Comparison of ENCODE assay signal across 10 mouse cellular contexts in genomic region chr6:13836967-13837570, GRCm38 (mm10). TPM values are rescaled to one million over a fixed set of nuclear protein-coding genes. Genes with fewer than 3 reads are reported as not detected.
DNase-seq lines count a peak whose midpoint lies in the region; ATAC-seq and TF ChIP-seq lines count a peak whose summit lies in the region.
"Had no signal": no experiment of that assay in that cellular context is flagged by ENCODE, and none has a peak within 500 bp of the region (broad histone marks: within the 10 kb centered on the region; RNA-seq: fewer than 3 reads in every experiment).

No protein-coding gene starts in this region.

- H3K4me2 ChIP-seq in heart, embryonic 11.5 days = peak overlapping the region; percentile 66; the same call in 1 of the 2 replicates
- H3K4me2 ChIP-seq in stomach, embryonic 14.5 days (replicated peaks; ENCODE audit: low read depth, low read length) = peak overlapping the region; percentile 84; the same call in 1 of the 2 replicates
- H3K4me2 ChIP-seq in stomach, postnatal 0 days (replicated peaks; ENCODE audit: low read depth) = no peak overlapping the region
- peak overlapping the region; percentile 86 for H3K4me2 ChIP-seq in limb, embryonic 13.5 days (replicated peaks)

- no peak overlapping the region for H3K9ac ChIP-seq in heart, embryonic 11.5 days (ENCODE audit: low read depth, low read length)
- H3K9ac ChIP-seq in stomach, embryonic 14.5 days (replicated peaks; ENCODE audit: low read depth, low read length) = no peak overlapping the region
- no peak overlapping the region for H3K9ac ChIP-seq in stomach, postnatal 0 days (ENCODE audit: low read length)
- no peak overlapping the region for H3K9ac ChIP-seq in limb, embryonic 13.5 days

- TF ChIP-seq CTCF in stomach, postnatal 0 days (IDR thresholded peaks at IDR 0.05; ENCODE audit: low read depth) = no peak

- no peak for TF ChIP-seq EP300 in stomach, postnatal 0 days (optimal IDR thresholded peaks at IDR 0.05)

- no peaks in the 10 kb centered on the region for H3K27me3 ChIP-seq in heart, embryonic 11.5 days (ENCODE audit: control insufficient read depth, insufficient read depth, low read length)
- no peaks in the 10 kb centered on the region for H3K27me3 ChIP-seq in stomach, embryonic 14.5 days (ENCODE audit: control insufficient read depth, insufficient read depth, low read length)
- no peaks in the 10 kb centered on the region for H3K27me3 ChIP-seq in stomach, postnatal 0 days (ENCODE audit: control insufficient read depth, insufficient read depth, low read length)
- peaks cover 13% of the 10 kb centered on the region for H3K27me3 ChIP-seq in limb, embryonic 13.5 days
- no peaks in the 10 kb centered on the region; the same call in 1 of the 2 replicates for H3K27me3 ChIP-seq in splenic B cell, adult 2 months (ENCODE audit: control insufficient read depth, insufficient read depth, low read length, poor library complexity, severe bottlenecking)

- H3K4me1 ChIP-seq in heart, embryonic 11.5 days (ENCODE audit: control insufficient read depth, insufficient read depth, low read length) = no peaks in the 10 kb centered on the region
- no peaks in the 10 kb centered on the region for H3K4me1 ChIP-seq in stomach, embryonic 14.5 days (ENCODE audit: control insufficient read depth, insufficient read depth, low read length)
- H3K4me1 ChIP-seq in stomach, postnatal 0 days (replicated peaks; ENCODE audit: control insufficient read depth, insufficient read depth) = no peaks in the 10 kb centered on the region
- no peaks in the 10 kb centered on the region for H3K4me1 ChIP-seq in limb, embryonic 13.5 days

- no peak for ATAC-seq in heart, embryonic 11.5 days (replicated peaks; ENCODE audit: insufficient number of reproducible peaks, low FRiP score, low TSS enrichment)
- no peak for ATAC-seq in stomach, embryonic 14.5 days (ENCODE audit: insufficient number of reproducible peaks, insufficient read depth, low FRiP score, low read depth)
- ATAC-seq in stomach, postnatal 0 days (ENCODE audit: low FRiP score, low TSS enrichment) = no peak
- ATAC-seq in limb, embryonic 13.5 days (ENCODE audit: low FRiP score, low read depth) = no peak

- H3K27ac ChIP-seq in heart, embryonic 11.5 days (ENCODE audit: low read depth, low read length) = no peak overlapping the region
- H3K27ac ChIP-seq in stomach, embryonic 14.5 days (ENCODE audit: low read length) = no peak overlapping the region
- H3K27ac ChIP-seq in stomach, postnatal 0 days (replicated peaks) = no peak overlapping the region
- no peak overlapping the region for H3K27ac ChIP-seq in limb, embryonic 13.5 days
- H3K27ac ChIP-seq: kidney, postnatal 0 days had no signal

- intact Hi-C loops in heart, postnatal 36 days (cut with DNase I) = no loop called here

- no peak overlapping the region for H3K4me3 ChIP-seq in heart, embryonic 11.5 days (ENCODE audit: low read depth, low read length)
- no peak overlapping the region for H3K4me3 ChIP-seq in stomach, embryonic 14.5 days (ENCODE audit: low read depth, low read length)
- no peak overlapping the region for H3K4me3 ChIP-seq in stomach, postnatal 0 days (ENCODE audit: low read depth, low read length)
- 0 out of 2 replicates have a peak overlapping the region, but pooled peaks have one; percentile 68 for H3K4me3 ChIP-seq in limb, embryonic 13.5 days

- no peaks in the 10 kb centered on the region for H3K9me3 ChIP-seq in heart, embryonic 11.5 days (replicated peaks; ENCODE audit: control insufficient read depth, low read length)
- no peaks in the 10 kb centered on the region for H3K9me3 ChIP-seq in stomach, embryonic 14.5 days (ENCODE audit: control insufficient read depth, low read depth, low read length)
- H3K9me3 ChIP-seq in stomach, postnatal 0 days (ENCODE audit: control insufficient read depth, low read length) = no peaks in the 10 kb centered on the region
- no peaks in the 10 kb centered on the region for H3K9me3 ChIP-seq in limb, embryonic 13.5 days

- no peak for DNase-seq in heart, postnatal 36 days
- DNase-seq in stomach, postnatal 0 days (ENCODE audit: low spot score) = no peak
- DNase-seq in splenic B cell, adult 2 months (ENCODE audit: low read depth, low spot score) = peak; percentile 15
- no peak for DNase-seq in ovary, postnatal 14 days (ENCODE audit: low spot score)
- no peak for DNase-seq in heart, postnatal 4 days
- DNase-seq: adrenal gland, postnatal 36 days had no signal

- WGBS in heart, embryonic 11.5 days (ENCODE audit: insufficient replicate concordance) = 75% methylated on average over 3 of the region's 3 CpGs
- WGBS in stomach, embryonic 14.5 days = 80% methylated on average over 3 of the region's 3 CpGs
- WGBS in stomach, postnatal 0 days = 66% methylated on average over 3 of the region's 3 CpGs
- 71% methylated on average over 3 of the region's 3 CpGs for WGBS in limb, embryonic 13.5 days

- no peaks in the 10 kb centered on the region for H3K36me3 ChIP-seq in heart, embryonic 11.5 days (ENCODE audit: control insufficient read depth, insufficient read depth, low read length)
- H3K36me3 ChIP-seq in stomach, embryonic 14.5 days (ENCODE audit: control insufficient read depth, insufficient read depth, low read length) = no peaks in the 10 kb centered on the region
- no peaks in the 10 kb centered on the region for H3K36me3 ChIP-seq in stomach, postnatal 0 days (ENCODE audit: control insufficient read depth, insufficient read depth, low read length)
- no peaks in the 10 kb centered on the region for H3K36me3 ChIP-seq in limb, embryonic 13.5 days
- no peaks in the 10 kb centered on the region for H3K36me3 ChIP-seq in splenic B cell, adult 2 months (ENCODE audit: control insufficient read depth, insufficient read depth, low read length, poor library complexity, severe bottlenecking)

RNA-seq across cellular contexts. Expression of gene Gpr85, which starts 2.7 kb away (rescaled TPM):
- 6.6 and 7.2 TPM in 2 replicates for polyA plus RNA-seq in heart, embryonic 11.5 days (2014; fragmentation: Nextera tagmentation; extraction: Ambion mirVana)
- under 1 TPM in 1 of 2 experiments, not detected in 1; 0.14 TPM for total RNA-seq in heart, postnatal 36 days (2021)
- 6.0 and 6.4 TPM in 2 replicates for polyA plus RNA-seq in stomach, embryonic 14.5 days (2014; fragmentation: Nextera tagmentation; extraction: Ambion mirVana)
- polyA plus RNA-seq in stomach, postnatal 0 days (2015; fragmentation: Nextera tagmentation; extraction: Ambion mirVana) = 2.0 and 2.5 TPM in 2 replicates
- polyA plus RNA-seq in limb, embryonic 13.5 days (2015; fragmentation: Nextera tagmentation; extraction: Ambion mirVana) = 7.4 and 7.8 TPM in 2 replicates
- total RNA-seq in heart, postnatal 4 days (2021) = under 1 TPM; 0.45 to 0.63 TPM

RNA-seq across cellular contexts. Expression of gene 2610001J05Rik, which starts 34.2 kb away (rescaled TPM):
- 93.7 and 104 TPM in 2 replicates for polyA plus RNA-seq in heart, embryonic 11.5 days (2014; fragmentation: Nextera tagmentation; extraction: Ambion mirVana)
- total RNA-seq in heart, postnatal 36 days (2021) = 10 to 100 TPM; 42.4 TPM
- 112 and 118 TPM in 2 replicates for polyA plus RNA-seq in stomach, embryonic 14.5 days (2014; fragmentation: Nextera tagmentation; extraction: Ambion mirVana)
- 112 and 113 TPM in 2 replicates for polyA plus RNA-seq in stomach, postnatal 0 days (2015; fragmentation: Nextera tagmentation; extraction: Ambion mirVana)
- 132 and 137 TPM in 2 replicates for polyA plus RNA-seq in limb, embryonic 13.5 days (2015; fragmentation: Nextera tagmentation; extraction: Ambion mirVana)
- 10 to 100 TPM; 55.4 to 55.7 TPM for total RNA-seq in heart, postnatal 4 days (2021)
